Mouse (Mus musculus) left cerebral cortex, postnatal 25 days (tissue): ENCODE data around the gene Smurf1. TPM values are rescaled to one million over a fixed set of nuclear protein-coding genes. Genes with fewer than 3 reads are reported as not detected.
A peak's percentile ranks its signal among the peaks of the same experiment; 100 is the strongest.

Experiments used
- DNase-seq, 2 experiments: peaks; one replicate each; pipeline ENCODE4 v3.0.0; 2022; ENCODE audit warnings: low spot score in 2 of 2, mixed read lengths in 1 of 2
- intact Hi-C: fragments of 180-260 bp; cut with DNase I; formaldehyde crosslinking; loops from one replicate; pipeline ENCODE4 v1.15.1; 2025
- total RNA-seq, 2 experiments: library from RNA; stranded (reverse); gene quantifications; 2 replicates each; pipeline ENCODE4 v1.2.3; 2021

Gene Smurf1
- total RNA-seq, 2 experiments from 2014 or later, result 33.2 to 36.9 TPM

DNA sequence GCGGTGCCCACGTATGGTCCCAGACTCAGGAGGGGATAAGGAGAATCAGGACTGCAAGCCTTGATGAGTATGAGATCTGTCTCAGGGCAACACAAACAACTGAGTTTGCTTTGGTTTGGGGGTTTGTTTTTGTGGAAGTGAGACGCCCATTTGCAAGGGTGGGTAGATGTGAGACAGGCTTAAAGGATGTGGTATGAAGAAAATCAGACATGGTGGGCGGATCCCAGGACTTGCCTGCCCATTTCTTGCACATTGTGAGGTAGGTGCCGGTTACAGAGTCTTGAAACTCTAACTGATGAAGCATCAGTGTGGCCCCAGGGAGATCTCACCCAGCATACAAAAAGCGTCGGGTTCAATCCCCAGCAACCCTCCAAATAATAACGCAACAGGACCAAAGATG, 45.9 kb downstream of the Smurf1 start:
- DNase-seq, result peak in 1 of 2 experiments; percentile 53
- intact Hi-C loops, result no loop called here

DNA sequence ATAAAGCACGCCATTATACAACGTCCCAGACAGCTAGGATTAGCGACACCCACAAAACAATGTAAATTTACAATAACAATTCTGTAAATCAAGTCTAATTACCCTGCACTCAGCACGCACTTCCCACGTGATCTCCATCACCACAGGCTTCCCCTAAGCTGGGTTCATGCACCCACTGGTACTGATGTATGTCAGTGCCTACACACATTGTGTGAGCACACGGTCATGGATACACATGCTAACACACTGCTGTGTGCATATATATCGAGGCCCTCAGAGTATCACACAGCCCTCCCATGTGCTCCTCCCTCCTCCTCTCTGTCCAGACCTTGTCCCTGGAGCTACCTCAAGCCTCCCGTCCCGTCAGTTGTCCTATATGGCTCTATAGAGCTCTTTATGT, 46.5 kb downstream of the Smurf1 start:
- intact Hi-C loops, result no loop called here

GRCm38 (mm10) chr5:144918204-144918603, 47.4 kb downstream of the Smurf1 start:
- no peak for DNase-seq
- intact Hi-C loops, result no loop called here

More for the DNA sequence above, 46.5 kb downstream of the Smurf1 start:
- DNase-seq, result no peak

- intact Hi-C loops, result no loop called here
- no peak for DNase-seq
Measured at GRCm38 (mm10) chr5:144917172-144917571, 48.5 kb downstream of the Smurf1 start.

DNA sequence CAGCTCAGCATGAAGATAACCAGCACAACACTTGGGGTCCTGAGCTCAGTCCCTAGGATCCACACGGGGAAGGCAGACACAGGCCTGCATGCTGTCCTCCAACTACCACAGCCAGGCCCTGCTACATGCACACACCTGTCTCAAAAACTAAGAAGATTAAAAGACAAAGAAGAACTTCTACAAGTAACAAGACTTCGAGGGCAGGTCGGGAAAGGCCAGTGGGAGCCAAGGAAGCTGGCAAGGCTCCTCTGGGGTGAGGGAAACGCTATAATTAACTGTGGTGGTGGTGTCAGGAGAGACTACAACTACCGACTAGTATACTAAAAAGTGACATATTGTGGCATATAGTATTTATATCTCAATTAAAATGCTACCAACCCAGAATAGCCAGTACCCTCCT, 49.8 kb downstream of the Smurf1 start:
- intact Hi-C loops, result loop anchor here (2.0 kb wide), 1 partner anchor 21 kb away; no protein-coding TSS in a partner anchor
- no peak for DNase-seq

DNA sequence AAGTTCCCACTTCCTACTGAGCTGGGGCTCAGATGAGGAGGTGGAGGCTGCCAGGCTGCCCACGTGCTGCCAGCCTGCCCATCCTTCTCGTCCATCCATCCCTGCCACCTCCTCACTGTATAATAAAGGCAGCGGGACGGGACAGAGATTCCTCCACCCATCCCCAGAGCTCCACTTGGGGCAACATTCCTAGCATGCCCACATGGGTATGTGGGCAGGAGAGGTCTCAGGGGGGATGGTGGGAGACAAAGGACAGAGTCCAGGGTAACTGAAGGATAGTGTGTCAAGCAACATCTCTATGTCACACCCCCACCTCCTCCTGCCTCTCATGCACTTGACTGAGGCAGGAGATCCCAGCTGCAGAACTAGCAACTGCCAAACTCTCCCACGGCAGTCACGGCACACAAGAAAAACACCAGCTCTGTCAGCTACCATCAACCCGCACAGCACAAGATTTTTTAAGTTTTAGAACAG, 51.2 kb downstream of the Smurf1 start:
- peak; percentile 56 to 94 for DNase-seq
- intact Hi-C loops, result loop anchor here (1.0 to 2.0 kb wide), 3 partner anchors 9 to 51 kb away; partner anchors contain the start of gene Smurf1

DNA sequence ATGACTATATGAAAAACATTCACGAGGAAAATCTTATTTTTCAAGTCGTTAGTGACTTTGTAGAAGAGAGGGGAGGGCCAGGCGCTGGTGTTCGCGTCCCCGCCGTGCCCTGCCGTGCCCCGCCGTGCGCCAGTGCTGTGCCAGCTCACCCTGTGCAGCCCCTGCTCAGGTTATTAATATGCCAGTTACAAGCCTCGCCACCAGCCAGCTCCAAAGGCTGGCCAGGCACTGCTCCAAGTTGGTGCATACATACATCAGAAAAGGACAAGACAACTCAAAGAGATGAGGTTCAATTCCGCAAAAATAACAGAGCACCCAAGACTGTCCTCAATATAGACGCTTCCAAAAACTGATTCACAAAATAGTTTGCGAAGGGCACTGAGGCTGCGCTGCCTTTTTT, 51.7 kb downstream of the Smurf1 start:
- intact Hi-C loops, result loop anchor here (1.0 to 2.0 kb wide), 3 partner anchors 9 to 51 kb away; partner anchors contain the start of gene Smurf1

GRCm38 (mm10) chr5:144913361-144913760, 52.3 kb downstream of the Smurf1 start:
- intact Hi-C loops, result no loop called here
- no peak for DNase-seq

More for the DNA sequence above, 51.7 kb downstream of the Smurf1 start:
- DNase-seq, result peak in 1 of 2 experiments; percentile 74

DNA sequence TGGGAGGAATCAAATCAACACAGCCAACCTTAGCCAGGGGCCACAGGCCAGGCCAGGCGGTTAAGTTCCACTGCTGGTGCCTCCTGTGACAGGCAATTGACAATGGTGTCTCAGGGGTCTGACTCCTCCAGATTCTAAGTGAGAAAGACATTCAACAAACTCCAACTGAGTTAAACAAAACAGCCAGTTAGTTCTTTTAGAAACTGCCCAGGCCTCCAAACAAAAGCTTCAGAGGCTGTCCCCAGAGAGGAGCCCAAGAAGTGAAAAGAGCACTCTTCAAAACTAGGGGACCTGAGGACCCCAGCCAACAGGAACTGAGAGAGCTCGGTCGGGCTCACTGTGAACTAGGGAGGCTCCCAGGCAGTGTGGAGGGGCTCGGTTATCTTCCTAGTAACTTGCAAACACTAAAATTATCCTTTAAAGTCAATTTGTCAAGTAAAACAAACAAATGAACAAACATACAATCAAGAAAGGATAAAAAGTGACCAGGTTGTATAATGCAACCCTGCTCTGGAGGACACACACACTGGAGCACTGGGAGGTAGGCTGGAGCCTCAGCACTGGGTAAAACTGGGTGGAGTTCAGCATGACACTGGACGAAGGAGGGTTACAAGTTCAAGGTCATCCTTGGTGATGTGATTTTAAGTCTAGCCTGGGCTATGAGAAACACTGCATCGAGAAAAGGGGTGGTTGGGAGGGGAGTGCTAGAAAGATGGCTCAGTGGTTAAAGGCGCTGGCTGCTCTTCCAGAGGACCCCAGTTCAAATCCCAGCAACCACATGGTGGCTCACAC, 52.9 kb downstream of the Smurf1 start:
- DNase-seq, result no peak
- intact Hi-C loops, result no loop called here

DNA sequence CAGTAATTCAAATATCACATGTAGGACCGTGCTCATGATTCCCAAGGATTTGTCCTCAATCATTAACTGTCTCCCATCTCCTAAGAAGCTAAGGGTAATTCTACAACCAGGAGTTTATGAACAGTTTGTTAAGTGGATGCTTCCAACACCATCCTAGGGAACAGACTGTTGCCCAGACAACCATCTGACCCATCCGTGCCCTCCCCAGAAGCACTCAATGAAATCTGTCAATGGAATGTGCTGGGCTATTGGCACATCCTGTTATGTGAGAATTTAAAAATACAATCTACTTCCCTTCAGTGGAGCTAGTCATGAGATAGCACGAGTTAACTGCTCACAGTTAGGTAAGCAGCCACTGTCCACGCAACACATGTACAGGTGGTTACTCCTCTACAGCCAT, 56.1 kb downstream of the Smurf1 start:
- intact Hi-C loops, result no loop called here

DNA sequence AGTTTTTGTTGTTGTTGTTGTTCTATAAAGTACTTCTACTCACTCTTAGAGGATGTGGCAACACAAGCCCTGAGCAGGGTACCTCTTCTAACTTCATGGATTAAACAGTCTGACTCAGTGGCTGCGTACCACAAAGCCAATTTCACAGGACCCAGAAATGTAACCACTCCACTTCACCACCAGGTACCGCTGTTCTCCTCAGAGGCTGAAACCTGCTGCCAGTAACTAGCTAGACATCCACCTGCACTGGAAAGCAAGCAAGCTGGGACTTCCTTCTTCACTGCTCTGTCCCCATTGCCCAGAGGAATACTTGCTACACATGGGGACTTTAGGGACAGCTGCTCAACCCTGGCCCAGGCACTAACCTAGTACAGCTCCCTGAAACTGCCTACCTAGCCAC, 58.1 kb downstream of the Smurf1 start:
- DNase-seq, result no peak
- intact Hi-C loops, result no loop called here

More for the DNA sequence above, 56.1 kb downstream of the Smurf1 start:
- DNase-seq, result no peak

GRCm38 (mm10) chr5:144904356-144905134, 61.1 kb downstream of the Smurf1 start:
- no peak for DNase-seq
- intact Hi-C loops, result no loop called here

GRCm38 (mm10) chr5:144901791-144902190, 63.9 kb downstream of the Smurf1 start:
- intact Hi-C loops, result no loop called here
- no peak for DNase-seq

DNA sequence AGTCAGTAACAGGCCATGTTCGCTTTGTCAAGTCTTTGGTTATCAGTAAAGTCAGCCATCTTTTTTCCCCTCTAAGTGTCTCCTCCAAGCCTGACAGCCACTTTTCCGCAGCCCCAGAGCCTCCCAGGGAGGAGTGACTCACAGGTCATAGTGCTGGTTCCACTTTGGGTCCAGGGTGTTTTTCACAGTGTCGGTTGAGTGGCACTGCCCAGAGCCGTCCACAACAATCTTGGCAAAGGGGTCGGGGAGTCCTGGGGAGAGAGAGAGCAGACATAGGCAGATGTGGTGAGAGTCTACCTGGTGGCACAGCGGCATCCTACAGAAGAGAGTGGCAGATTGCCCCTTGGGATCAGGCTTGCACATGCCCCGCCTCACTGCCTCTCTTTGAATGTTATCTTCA, 64.6 kb downstream of the Smurf1 start:
- intact Hi-C loops, result no loop called here
- no peak for DNase-seq

- no peak for DNase-seq
- intact Hi-C loops, result no loop called here
Measured at GRCm38 (mm10) chr5:144898448-144899052, 67.1 kb downstream of the Smurf1 start.

GRCm38 (mm10) chr5:144897881-144898280, 67.8 kb downstream of the Smurf1 start:
- DNase-seq, result no peak
- intact Hi-C loops, result no loop called here

- intact Hi-C loops, result no loop called here
- DNase-seq, result no peak
Measured at GRCm38 (mm10) chr5:144891276-144891675, 74.4 kb downstream of the Smurf1 start.

GRCm38 (mm10) chr5:144885968-144886650, 79.5 kb downstream of the Smurf1 start:
- intact Hi-C loops, result loop anchor here (2.0 to 10.0 kb wide), 2 partner anchors 103 to 189 kb away; no protein-coding TSS in a partner anchor
- DNase-seq, result no peak

DNA sequence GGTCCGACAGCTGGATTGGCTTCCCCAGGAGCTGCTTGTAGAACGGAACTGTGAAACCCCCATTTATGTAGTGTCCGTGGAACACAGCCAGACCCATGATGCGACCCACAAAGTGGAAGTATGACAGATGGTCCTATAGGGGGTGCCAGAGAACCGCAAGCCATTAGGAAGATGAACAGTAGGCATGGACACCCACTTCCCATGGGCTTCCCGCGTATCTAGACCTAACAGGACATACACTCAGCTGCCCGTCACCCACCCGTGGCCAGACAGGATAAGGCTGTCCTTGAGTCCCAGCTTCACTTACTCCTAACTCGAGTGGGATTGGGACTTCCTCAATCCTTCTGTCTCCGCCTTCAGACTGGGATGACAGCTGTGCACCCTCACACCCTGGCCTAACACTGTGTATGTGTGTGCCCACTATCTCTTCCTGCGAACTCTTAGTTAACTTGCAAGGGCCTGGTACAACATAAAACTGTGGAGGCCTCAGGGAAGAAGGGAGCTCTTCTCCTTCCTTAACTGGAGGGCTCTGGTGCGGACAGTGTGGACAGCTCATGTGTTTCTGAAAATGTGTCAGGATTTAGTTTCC, 80.9 kb downstream of the Smurf1 start:
- intact Hi-C loops, result loop anchor here (2.0 to 10.0 kb wide), 2 partner anchors 104 to 190 kb away; no protein-coding TSS in a partner anchor
- DNase-seq, result peak; percentile 51 to 68
